Mouse (Mus musculus): ENCODE results near the gene Wfdc9.

DNA sequence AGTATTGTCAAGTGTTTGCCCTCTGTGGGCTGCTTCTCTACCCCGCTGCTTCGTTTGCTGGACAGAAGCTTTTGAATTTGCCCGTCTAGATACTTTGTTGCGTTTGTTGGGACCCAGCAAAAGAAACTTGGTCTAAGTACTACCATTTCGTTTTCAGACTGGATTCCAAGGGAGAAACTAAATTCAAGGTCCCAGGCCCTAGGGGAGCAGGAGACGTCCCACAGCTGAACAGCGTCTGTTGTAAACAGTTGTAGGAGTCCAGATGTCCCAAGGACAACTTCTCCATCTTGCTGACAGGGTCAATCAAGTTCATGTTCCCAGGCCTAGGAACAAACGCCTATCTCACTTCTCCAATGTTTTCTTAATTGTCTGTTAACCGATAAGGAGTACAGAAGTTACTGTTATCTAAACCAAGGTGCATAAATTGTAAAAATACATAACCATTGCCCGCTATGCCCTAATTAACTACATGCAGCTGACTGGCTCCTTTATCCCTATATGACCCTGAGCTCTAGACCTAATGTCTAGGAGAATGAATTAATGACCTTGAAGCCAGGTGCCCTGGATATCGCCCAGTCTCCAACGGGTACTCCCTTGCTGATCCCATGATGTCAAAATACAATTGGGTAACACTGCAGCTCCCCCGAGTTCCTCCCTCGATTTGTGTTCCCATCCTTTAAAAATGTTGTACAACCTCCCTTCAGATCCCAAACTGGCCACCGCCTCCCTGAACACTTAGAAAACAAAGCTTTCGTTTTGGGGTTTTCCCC, 20.7 kb upstream of the Wfdc9 start:
- TF ChIP-seq POLR2A (IDR thresholded peaks at IDR 0.05; ENCODE audit: insufficient read length, low read depth): no peak
- no peak for TF ChIP-seq MAX (IDR thresholded peaks at IDR 0.05; ENCODE audit: low read depth)
- no peak for TF ChIP-seq MYOD1 (IDR thresholded peaks at IDR 0.05; ENCODE audit: control insufficient read depth in 1 of 3, insufficient read length in 2 of 3, low read depth in 2 of 3)
- TF ChIP-seq E2F4 (IDR thresholded peaks at IDR 0.05; ENCODE audit: insufficient read depth): no peak
- TF ChIP-seq MYOG (IDR thresholded peaks at IDR 0.05; ENCODE audit: control insufficient read depth in 1 of 3, insufficient read depth in 1 of 3, insufficient read length in 2 of 3, low read depth in 2 of 3): no peak
- no peak for TF ChIP-seq SRF (IDR thresholded peaks at IDR 0.05; ENCODE audit: control insufficient read depth, insufficient read length, low read depth)
- no peak for TF ChIP-seq USF1 (IDR thresholded peaks at IDR 0.05; ENCODE audit: low read depth)
- TF ChIP-seq POLR2AphosphoS2 (IDR thresholded peaks at IDR 0.05; ENCODE audit: insufficient read length, low read depth): no peak
- TF ChIP-seq REST (IDR thresholded peaks at IDR 0.05; ENCODE audit: insufficient read depth, insufficient read length): no peak
- TF ChIP-seq TCF3 (IDR thresholded peaks at IDR 0.05; ENCODE audit: insufficient read length, low read depth): no peak
